Mouse (Mus musculus) cerebellum, adult 11-12 months (tissue): Measurements from ENCODE around the gene Taf6.
A peak's percentile ranks its signal among the peaks of the same experiment; 100 is the strongest.
"Not testable (repeated sequence)": the region's sequence is repeated elsewhere in the genome, so short reads cannot be mapped to it uniquely, and the experiment has no call there.

Source experiments
- DNase-seq: peaks from one replicate; pipeline ENCODE4 v3.0.0; 2022

The Taf6 gene

GRCm38 (mm10) chr5:138186950-138187638, at the start of gene Taf6, which contains the start of gene Cnpy4:
Gene Taf6, minus strand, starts transcription at chr5:138187451.
Gene Cnpy4, plus strand, starts transcription at chr5:138187485.
- peak; percentile 87 for DNase-seq

- DNase-seq = no peak
Measured at GRCm38 (mm10) chr5:138234224-138234623, 47.0 kb upstream of the Taf6 start.

GRCm38 (mm10) chr5:138233778-138234177, 46.5 kb upstream of the Taf6 start:
- DNase-seq = no peak

GRCm38 (mm10) chr5:138229511-138229910, 42.3 kb upstream of the Taf6 start:
- no peak for DNase-seq

GRCm38 (mm10) chr5:138228026-138228425, 40.8 kb upstream of the Taf6 start:
- no peak for DNase-seq

GRCm38 (mm10) chr5:138227367-138227766, 40.1 kb upstream of the Taf6 start:
- no peak for DNase-seq

GRCm38 (mm10) chr5:138226491-138226890, 39.2 kb upstream of the Taf6 start:
- DNase-seq = no peak

GRCm38 (mm10) chr5:138225700-138226099, 38.4 kb upstream of the Taf6 start, which contains the start of gene Nxpe5:
Gene Nxpe5, plus strand, starts transcription at chr5:138225898.
- no peak for DNase-seq

- no peak for DNase-seq
Measured at GRCm38 (mm10) chr5:138223287-138223686, 36.0 kb upstream of the Taf6 start.

GRCm38 (mm10) chr5:138222111-138222510, 34.9 kb upstream of the Taf6 start:
- DNase-seq = peak; percentile 31

- DNase-seq = no peak
Measured at GRCm38 (mm10) chr5:138219864-138220263, 32.6 kb upstream of the Taf6 start.

GRCm38 (mm10) chr5:138216632-138217031, 29.4 kb upstream of the Taf6 start:
- DNase-seq = not testable (repeated sequence)

GRCm38 (mm10) chr5:138207873-138208272, 20.6 kb upstream of the Taf6 start:
- no peak for DNase-seq

- no peak for DNase-seq
Measured at GRCm38 (mm10) chr5:138207253-138207652, 20.0 kb upstream of the Taf6 start.

GRCm38 (mm10) chr5:138202086-138202485, 14.8 kb upstream of the Taf6 start:
- no peak for DNase-seq

GRCm38 (mm10) chr5:138199576-138199975, 12.3 kb upstream of the Taf6 start:
- no peak for DNase-seq

GRCm38 (mm10) chr5:138195463-138195862, 8.2 kb upstream of the Taf6 start:
- DNase-seq = no peak

- peak; percentile 62 for DNase-seq
Measured at GRCm38 (mm10) chr5:138194755-138195345, 7.6 kb upstream of the Taf6 start.

GRCm38 (mm10) chr5:138193771-138194727, 6.8 kb upstream of the Taf6 start, which contains the start of gene Mblac1:
Gene Mblac1, plus strand, starts transcription at chr5:138194314.
- DNase-seq = peak; percentile 88

- peak; percentile 75 for DNase-seq
Measured at GRCm38 (mm10) chr5:138187661-138188306, 533 bp upstream of the Taf6 start.

GRCm38 (mm10) chr5:138173217-138173616, 14.0 kb downstream of the Taf6 start:
- no peak for DNase-seq

GRCm38 (mm10) chr5:138171695-138172491, 15.4 kb downstream of the Taf6 start, which contains the start of the genes Ap4m1 and Mcm7:
Gene Ap4m1, plus strand, starts transcription at chr5:138172002.
Gene Mcm7, minus strand, starts transcription at chr5:138172422.
- peak; percentile 99 for DNase-seq
